Mouse (Mus musculus) neutrophil, adult 5-6 weeks (primary cell): ENCODE results near the gene Hsd17b14. TPM values are rescaled to one million over a fixed set of nuclear protein-coding genes. Genes with fewer than 3 reads are reported as not detected.
A peak's percentile ranks its signal among the peaks of the same experiment; 100 is the strongest.

Experiments used
- ATAC-seq: fragments of 151-379, 151-347 bp; 2 replicates; pipeline ENCODE4 v1.8.0; 2017; ENCODE audit warnings: mild to moderate bottlenecking, moderate TSS enrichment; ENCODE audit not compliant: insufficient number of reproducible peaks, poor library complexity, low FRiP score, severe bottlenecking; ENCODE audit errors: extremely low read depth
- total RNA-seq: library from RNA; stranded (forward); fragments of 200-1000 nt; gene quantifications from 2 replicates; pipeline ENCODE4 v1.2.3, GENCODE M21; 2017

Gene Hsd17b14
- total RNA-seq, 1 experiment from 2014 or later, result not detected

DNA sequence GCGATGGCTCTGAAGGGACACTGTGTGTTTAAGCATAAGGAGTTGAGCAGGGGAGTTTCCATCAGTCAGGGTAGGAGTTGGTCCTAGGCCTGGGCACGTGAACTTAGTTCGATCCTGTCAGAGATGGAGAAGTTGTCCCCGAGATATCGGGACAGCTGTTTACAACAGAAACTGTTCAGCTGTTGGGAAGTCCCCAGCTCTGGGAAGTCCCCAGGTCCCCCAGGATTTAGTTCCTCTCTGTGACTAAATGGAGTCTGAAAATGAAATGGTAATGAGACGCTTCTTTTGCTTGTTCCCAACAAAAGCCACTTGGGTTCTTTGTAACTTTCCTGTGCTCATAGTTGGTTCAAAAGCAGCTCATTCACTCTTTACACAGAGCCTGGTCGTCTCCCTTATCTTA is 37.2 kb downstream of the Hsd17b14 start:
- 0 out of 2 replicates have a peak, but pooled peaks have one; percentile 7 for ATAC-seq

DNA sequence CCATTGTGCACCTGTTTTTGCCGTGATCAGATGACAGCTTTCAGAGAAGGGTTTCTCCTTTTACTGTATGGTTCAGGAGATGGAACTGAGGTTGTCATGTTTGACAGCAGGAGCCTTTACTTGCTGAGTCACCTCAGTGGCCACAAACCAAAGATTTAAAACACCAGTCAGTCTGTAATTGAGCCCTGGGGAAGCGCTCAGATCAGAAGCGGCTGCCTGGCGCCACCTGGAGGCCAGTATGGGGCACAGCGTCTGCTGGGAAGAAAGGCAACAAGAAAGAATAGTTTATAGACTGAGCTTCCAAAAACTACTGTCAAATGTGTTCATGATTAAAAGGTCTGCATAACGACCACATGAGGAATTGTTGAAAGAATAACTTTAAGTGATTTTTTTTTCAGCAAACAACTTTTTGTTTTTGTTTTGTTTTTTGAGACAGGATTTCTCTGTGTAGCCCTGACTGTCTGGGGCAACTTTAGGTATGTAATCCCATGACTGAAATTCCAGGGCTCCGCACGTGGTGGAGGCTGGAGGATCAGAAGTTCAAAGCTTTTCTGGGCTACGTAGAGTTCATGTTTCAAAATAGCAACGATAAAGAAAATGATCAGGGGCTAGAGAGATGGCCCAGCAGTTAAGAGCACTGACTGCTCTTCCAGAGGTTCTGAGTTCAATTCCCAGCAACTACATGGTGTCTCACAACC is 38.6 kb downstream of the Hsd17b14 start:
- peak; percentile 68 for ATAC-seq

DNA sequence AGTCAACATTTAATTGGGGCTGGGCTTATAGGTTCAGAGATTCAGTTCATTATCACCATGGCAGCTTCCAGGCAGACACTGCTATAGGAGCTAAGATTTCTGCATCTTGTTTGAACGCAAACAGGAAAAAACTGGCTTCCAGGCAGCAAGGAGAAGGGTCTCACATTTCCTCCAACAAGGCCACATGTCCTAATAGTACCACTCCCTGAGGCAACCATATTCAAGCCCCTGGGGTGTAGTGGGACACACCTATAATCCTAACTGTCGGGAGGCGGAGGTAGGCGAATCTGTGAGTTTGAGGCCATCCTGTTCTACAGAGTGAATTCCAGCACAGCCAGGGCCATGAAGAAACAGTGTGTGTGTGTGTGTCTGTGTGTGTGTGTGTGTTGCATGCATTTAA is 40.5 kb downstream of the Hsd17b14 start:
- ATAC-seq, result no peak

DNA sequence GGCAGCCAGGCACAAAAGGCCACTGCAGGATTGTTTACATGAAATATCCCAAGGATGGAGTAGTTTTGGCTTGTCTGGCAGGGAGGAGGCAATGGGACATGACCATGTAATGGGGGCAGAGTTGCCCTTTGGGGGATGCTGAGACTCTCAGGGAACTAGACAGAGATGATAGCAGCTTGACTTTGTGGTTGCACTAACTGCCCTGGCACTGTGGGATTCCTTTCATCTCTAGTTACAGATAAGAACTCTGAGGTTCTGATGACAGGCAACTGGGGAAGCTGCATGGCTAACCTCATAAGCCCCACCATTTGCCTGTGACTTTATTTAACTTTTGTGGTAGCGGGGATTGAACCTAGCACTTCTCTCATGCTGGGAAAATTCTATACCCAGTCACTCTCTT is 41.4 kb downstream of the Hsd17b14 start:
- ATAC-seq, result no peak

DNA sequence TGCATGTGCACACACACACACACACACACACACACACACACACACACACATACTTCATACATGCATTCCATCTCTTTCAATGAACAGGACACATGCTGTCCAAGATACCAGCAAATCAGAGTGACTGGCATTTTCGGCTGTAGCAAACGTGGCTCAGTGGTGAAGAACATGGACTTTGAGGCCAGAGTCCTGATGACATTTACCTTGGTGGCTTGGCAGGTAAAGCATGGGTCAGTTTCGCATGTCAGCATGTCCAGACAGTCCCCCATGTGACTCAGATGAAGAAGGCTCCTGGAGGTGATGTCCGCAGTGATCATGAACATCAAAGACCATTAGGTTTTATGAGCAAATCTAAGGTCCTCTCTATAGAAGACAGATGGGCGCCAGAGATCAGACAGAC is 42.3 kb downstream of the Hsd17b14 start:
- no peak for ATAC-seq

DNA sequence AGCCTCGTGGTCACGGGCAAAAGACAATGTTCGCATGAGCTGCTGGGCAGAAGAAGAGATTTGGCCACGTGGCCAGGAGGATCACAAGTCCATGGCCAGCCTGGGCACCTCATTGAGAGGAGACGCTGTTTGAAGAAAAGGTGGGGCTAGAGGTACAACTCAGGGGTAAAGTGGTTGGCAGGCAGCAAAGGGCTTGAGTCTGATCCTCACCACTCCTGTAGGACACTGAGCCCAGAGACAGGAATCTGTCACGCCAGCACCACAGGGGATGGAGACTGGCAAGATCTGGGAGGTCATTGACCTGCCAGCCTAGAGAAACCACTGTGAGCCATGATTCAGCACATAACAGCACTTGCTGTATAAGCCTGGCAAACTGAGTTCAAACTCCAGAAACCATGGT is 42.8 kb downstream of the Hsd17b14 start:
- no peak for ATAC-seq

DNA sequence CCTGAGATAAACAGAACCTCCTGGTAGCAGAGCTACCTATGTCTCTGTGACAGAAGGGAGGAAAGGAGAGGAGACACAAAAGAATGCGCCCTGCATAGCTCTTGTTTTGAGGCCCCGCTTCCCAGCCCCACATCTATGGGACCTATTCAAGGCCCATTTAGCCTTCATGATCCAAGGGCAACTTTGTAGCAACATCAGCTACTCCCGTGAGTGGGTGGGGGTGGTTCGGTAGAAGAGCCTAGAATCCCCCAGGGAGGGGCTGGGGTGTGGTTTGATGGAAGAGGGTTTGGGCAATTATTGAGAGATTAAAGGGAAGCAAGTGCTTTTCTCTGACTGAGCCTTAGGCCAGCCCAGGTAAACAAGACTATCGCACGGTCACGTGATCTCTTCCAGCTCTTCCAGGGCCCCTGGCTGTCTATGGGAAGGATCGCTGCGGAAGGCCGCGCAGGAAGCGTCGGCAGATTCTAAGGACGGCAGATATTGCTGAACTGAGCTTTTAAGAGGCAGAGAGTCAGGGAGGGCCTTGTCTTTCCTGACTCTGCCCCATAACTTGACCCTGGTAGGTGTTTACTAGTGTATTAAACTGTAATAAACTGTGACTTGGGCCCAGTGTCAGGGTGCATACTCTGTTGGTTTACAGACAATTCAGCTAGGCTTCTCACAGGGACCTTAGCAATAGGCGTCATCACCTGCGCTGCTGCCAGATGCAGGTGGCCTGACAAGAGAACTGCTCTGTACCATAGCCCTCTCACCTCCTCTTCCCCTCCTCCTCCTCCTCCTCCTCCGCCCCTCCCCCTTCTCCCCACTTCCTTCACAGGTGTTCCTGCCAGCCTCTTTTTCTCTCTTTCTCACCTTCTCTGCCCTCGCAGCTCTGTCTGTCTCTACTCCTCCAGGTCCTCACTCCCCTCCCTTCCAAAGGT is 44.5 kb downstream of the Hsd17b14 start:
- no peak for ATAC-seq

DNA sequence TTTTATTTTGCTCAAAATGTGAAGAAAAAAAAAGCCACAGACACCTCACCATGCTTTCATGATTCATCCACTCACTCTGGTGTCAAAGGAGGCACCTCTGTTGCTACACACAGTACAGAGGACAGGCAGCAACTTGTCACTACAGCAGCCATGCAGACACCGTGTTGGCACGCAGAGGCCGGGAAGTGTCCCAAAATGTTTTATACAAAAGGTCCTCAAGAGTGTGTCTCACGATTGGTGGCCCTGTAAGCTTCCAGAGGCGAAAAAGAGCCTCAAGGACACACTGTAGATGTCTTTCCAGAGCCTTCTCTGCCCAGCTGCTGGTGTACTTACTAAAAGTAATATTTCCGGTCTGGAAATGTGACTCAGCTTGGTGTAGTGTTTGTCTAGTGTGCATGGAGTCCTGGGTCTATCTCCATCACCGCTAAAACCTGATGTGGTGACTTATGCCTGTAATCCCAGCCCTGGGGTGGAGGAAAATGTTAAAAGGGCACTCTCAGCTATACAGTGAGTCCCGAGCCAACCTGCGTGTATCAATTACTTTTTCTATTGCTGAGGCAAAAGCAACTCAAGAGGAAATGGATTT is 51.1 kb downstream of the Hsd17b14 start:
- ATAC-seq, result no peak

DNA sequence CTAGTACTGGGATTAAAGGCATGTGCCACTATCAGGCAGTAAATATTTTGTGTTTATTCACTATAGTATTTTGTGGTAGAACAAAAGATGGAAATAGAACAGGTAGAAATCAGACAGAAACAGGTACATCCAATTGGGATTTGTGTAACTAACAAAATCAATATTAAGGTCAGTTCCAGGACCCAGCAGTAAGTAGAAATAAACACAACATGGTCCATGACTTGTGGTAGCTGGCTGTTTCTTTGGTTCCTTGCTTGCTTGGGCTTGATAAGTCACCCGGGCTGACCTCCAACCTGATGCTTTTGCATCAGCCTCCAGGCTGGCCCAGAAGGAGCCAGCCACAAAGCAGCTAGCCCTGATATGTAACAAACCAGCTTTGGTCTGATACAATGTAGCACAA is 54.8 kb downstream of the Hsd17b14 start:
- ATAC-seq, result no peak

DNA sequence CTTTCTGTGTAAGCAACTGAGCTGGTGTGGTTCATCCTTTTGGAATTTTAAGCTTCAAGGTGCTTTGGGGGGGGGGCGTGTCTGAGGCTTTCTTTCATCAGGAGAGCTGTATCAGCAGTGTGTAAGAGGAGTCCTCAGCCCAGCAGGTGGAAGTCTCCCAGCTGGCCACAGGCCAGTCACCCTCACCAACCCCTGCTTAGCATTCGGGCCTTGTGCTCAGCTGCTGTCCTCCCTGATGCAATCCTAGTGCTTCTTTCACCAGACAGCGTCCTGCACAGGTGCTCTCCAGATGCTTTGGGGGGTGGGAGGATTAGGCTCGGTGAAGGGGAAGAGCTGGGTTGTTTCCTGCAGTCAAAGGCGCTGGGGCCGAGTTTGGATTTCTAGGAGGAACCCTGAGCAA is 61.6 kb downstream of the Hsd17b14 start:
- no peak for ATAC-seq

DNA sequence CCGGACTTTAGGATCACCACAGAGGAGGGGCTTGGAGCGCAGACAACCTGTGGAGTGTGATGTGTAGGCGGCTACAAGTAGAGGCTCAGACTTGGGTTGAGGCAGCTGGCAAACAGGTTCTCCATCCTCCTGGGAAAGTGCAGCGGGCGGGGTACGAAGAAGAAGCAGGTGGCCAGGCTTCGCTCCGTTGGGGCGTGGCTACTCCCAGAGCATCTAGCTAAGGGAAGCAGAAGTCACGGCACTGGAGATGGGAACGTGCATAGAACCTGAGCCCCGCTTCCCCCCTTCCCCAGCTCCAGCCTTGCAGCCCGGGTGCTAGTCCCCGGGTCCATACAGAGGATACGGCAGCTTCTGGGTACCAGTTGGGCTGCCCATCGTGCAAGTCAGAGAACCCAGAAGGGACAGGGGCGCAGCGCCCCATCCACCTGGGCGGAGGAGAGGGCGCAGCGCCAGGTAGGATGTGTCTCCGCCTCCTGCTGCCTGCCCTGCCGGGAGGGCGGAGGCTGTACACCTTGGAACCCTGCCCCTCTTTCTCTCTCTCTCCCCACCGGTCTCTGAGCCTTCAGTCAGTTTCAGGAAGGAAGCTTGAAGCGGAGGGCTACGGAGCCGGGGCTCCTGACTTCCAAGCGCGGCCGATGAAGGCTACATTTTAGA is 62.5 kb downstream of the Hsd17b14 start, which contains the start of gene Fut1:
TSS of gene Fut1 (plus strand) at position 248 of the 654 bp plus-strand sequence.
- no peak for ATAC-seq

Other genes with a start within 250 kb of the Hsd17b14 start
- 2.6 and 5.2 TPM in 2 replicates for gene Trpm4, start 221.1 kb upstream of the Hsd17b14 start, total RNA-seq
- gene Hrc, start 219.6 kb upstream of the Hsd17b14 start, total RNA-seq, result not detected in 2 replicates
- not detected in 2 replicates for gene Ppfia3, start 187.9 kb upstream of the Hsd17b14 start, total RNA-seq
- 0.70 TPM in 1 of 2 replicates, not detected in the other for gene Lin7b, start 184.3 kb upstream of the Hsd17b14 start, total RNA-seq
- 502 and 563 TPM in 2 replicates for gene Snrnp70, start 159.2 kb upstream of the Hsd17b14 start, total RNA-seq
- not detected in 2 replicates for gene Kcna7, start 149.2 kb upstream of the Hsd17b14 start, total RNA-seq
- not detected in 2 replicates for gene Ntf5, start 141.2 kb upstream of the Hsd17b14 start, total RNA-seq
- not detected in 2 replicates for gene Lhb, start 134.1 kb upstream of the Hsd17b14 start, total RNA-seq
- 9.9 and 14.6 TPM in 2 replicates for gene Gys1, start 120.0 kb upstream of the Hsd17b14 start, total RNA-seq
- 37.8 and 44.6 TPM in 2 replicates for gene Ruvbl2, start 116.8 kb upstream of the Hsd17b14 start, total RNA-seq
- gene Ftl1, start 95.0 kb upstream of the Hsd17b14 start, total RNA-seq, result 1,339 and 1,541 TPM in 2 replicates
- gene Bax, start 88.0 kb upstream of the Hsd17b14 start, total RNA-seq, result 31.1 and 37.9 TPM in 2 replicates
- not detected in 2 replicates for gene Tulp2, start 73.0 kb upstream of the Hsd17b14 start, total RNA-seq
- not detected in 2 replicates for gene Gm45808, start 68.1 kb upstream of the Hsd17b14 start, total RNA-seq
- 3.1 and 3.7 TPM in 2 replicates for gene Dhdh, start 66.1 kb upstream of the Hsd17b14 start, total RNA-seq
- 90.4 and 101 TPM in 2 replicates for gene Nucb1, start 44.5 kb upstream of the Hsd17b14 start, total RNA-seq
- 288 and 364 TPM in 2 replicates for gene Ppp1r15a, start 28.6 kb upstream of the Hsd17b14 start, total RNA-seq
- 1.3 and 1.6 TPM in 2 replicates for gene Plekha4, start 28.6 kb upstream of the Hsd17b14 start, total RNA-seq
- gene Bcat2, start 15.3 kb downstream of the Hsd17b14 start, total RNA-seq, result 14.9 and 17.3 TPM in 2 replicates
- not detected in 2 replicates for gene Fgf21, start 60.6 kb downstream of the Hsd17b14 start, total RNA-seq
- not detected in 2 replicates for gene Fut1, start 62.4 kb downstream of the Hsd17b14 start, total RNA-seq
- not detected in 2 replicates for gene Izumo1, start 66.9 kb downstream of the Hsd17b14 start, total RNA-seq
- 2.4 and 2.8 TPM in 2 replicates for gene Rasip1, start 72.6 kb downstream of the Hsd17b14 start, total RNA-seq
- 1.0 TPM in 1 of 2 replicates, not detected in the other for gene Mamstr, start 85.1 kb downstream of the Hsd17b14 start, total RNA-seq
- 0.25 and 0.35 TPM in 2 replicates for gene Fut2, start 111.5 kb downstream of the Hsd17b14 start, total RNA-seq
- gene Ntn5, start 129.1 kb downstream of the Hsd17b14 start, total RNA-seq, result not detected in 2 replicates
- gene Sec1, start 139.5 kb downstream of the Hsd17b14 start, total RNA-seq, result 0.23 TPM in 1 of 2 replicates, not detected in the other
- not detected in 2 replicates for gene Car11, start 144.9 kb downstream of the Hsd17b14 start, total RNA-seq
- gene Dbp, start 150.2 kb downstream of the Hsd17b14 start, total RNA-seq, result 12.1 and 18.4 TPM in 2 replicates
- 797 and 936 TPM in 2 replicates for gene Rpl18, start 160.6 kb downstream of the Hsd17b14 start, total RNA-seq
- 25.5 and 27.4 TPM in 2 replicates for gene Sphk2, start 163.1 kb downstream of the Hsd17b14 start, total RNA-seq
- 3.0 and 3.2 TPM in 2 replicates for gene Fam83e, start 166.3 kb downstream of the Hsd17b14 start, total RNA-seq
- not detected in 2 replicates for gene Spaca4, start 170.9 kb downstream of the Hsd17b14 start, total RNA-seq
- gene Lmtk3, start 228.8 kb downstream of the Hsd17b14 start, total RNA-seq, result not detected in 2 replicates
- gene Sult2b1, start 229.8 kb downstream of the Hsd17b14 start, total RNA-seq, result 0.49 TPM in 1 of 2 replicates, not detected in the other